Mouse (Mus musculus): Measurements from ENCODE around the gene Ptprg. TPM values are rescaled to one million over a fixed set of nuclear protein-coding genes. Genes with fewer than 3 reads are reported as not detected.

The Ptprg gene
- polyA plus RNA-seq, 1 experiment from 2014 or later, result 37.0 TPM

- H3K4me3 ChIP-seq, result no peak overlapping the region
- no peaks in the 10 kb centered on the region; the same call in 1 of the 2 replicates for H3K36me3 ChIP-seq (replicated peaks)
- 83% methylated on average over 13 of the region's 13 CpGs for WGBS
- no peak for DNase-seq (ENCODE audit: extremely low spot score, low spot score)
- H3K27ac ChIP-seq, result no peak overlapping the region
- H3K9me3 ChIP-seq, result no peaks in the 10 kb centered on the region
- no peaks in the 10 kb centered on the region for H3K27me3 ChIP-seq (ENCODE audit: poor library complexity, severe bottlenecking)
- H3K4me1 ChIP-seq, result peaks cover 35% of the 10 kb centered on the region
These were observed 646.9 kb downstream of the Ptprg start for GRCm38 (mm10) chr14:12199956-12200950.

- Histone ChIP-seq H3K27ac (no peak overlapping the region), H3K4me1 (peaks cover 35% of the 10 kb centered on the region), H3K9me3 (no peaks in the 10 kb centered on the region), H3K4me3 (no peak overlapping the region), H3K36me3 (replicated peaks) (peaks cover 1% of the 10 kb centered on the region; the same call in 1 of the 2 replicates), H3K27me3 (ENCODE audit: poor library complexity, severe bottlenecking) (no peaks in the 10 kb centered on the region)
- 75% methylated on average over 10 of the region's 10 CpGs for WGBS
- DNase-seq (ENCODE audit: extremely low spot score, low spot score), result no peak
These were observed 648.9 kb downstream of the Ptprg start for GRCm38 (mm10) chr14:12202214-12202613.

DNA sequence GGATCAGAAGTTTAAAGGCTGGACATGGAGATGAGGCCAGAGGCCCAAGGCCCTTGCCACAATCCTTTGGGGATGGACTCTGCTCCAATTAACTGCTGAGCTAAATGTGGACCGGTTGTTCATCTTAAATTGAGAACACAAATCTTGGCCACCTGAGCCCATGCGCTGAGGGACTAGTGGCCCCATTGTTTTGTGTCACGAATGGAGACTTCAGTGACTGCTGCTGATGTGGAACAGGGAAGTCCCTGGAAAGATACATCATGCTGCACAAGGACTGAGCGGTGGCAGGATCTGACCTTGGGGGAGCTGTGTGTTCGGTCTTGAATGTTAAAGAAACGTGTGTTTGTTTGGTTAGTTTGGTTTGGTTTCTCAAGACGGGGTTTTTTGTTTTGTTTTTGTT, 649.7 kb downstream of the Ptprg start:
- Histone ChIP-seq H3K9me3 (no peaks in the 10 kb centered on the region), H3K27me3 (ENCODE audit: poor library complexity, severe bottlenecking) (no peaks in the 10 kb centered on the region), H3K4me1 (peaks cover 35% of the 10 kb centered on the region), H3K27ac (no peak overlapping the region), H3K36me3 (replicated peaks) (peaks cover 10% of the 10 kb centered on the region), H3K4me3 (no peak overlapping the region)
- WGBS, result 90% methylated on average over 7 of the region's 7 CpGs
- DNase-seq (ENCODE audit: extremely low spot score, low spot score), result no peak

GRCm38 (mm10) chr14:12206138-12206537, 652.8 kb downstream of the Ptprg start:
- Histone ChIP-seq H3K27ac (no peak overlapping the region), H3K27me3 (ENCODE audit: poor library complexity, severe bottlenecking) (no peaks in the 10 kb centered on the region), H3K9me3 (no peaks in the 10 kb centered on the region; the same call in 1 of the 2 replicates), H3K4me1 (peaks cover 25% of the 10 kb centered on the region), H3K36me3 (replicated peaks) (peaks cover 26% of the 10 kb centered on the region), H3K4me3 (no peak overlapping the region)
- WGBS, result 81% methylated on average over 2 of the region's 2 CpGs
- DNase-seq (ENCODE audit: extremely low spot score, low spot score), result no peak

DNA sequence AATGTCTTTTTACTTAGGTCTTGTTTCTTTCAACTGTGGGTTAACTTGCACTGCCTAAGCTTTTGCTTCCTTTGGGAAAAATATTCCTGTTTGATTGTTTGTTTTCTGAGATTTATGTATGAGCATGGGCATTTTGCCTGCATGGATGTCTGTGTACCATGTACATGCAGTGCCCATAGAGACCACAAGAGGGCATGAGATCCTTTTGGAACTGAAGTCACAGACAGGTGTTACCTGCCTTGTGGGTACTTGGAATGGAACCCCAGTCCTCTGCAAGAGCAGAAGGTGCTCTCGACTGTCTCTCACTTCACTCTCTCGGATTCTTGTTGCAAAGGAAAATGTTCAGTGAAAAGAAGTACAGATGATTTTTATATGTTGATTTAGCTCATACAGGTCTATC, 655.2 kb downstream of the Ptprg start:
- Histone ChIP-seq H3K27me3 (ENCODE audit: poor library complexity, severe bottlenecking) (no peaks in the 10 kb centered on the region), H3K9me3 (no peaks in the 10 kb centered on the region; the same call in 1 of the 2 replicates), H3K4me3 (no peak overlapping the region), H3K4me1 (peaks cover 4% of the 10 kb centered on the region; the same call in 1 of the 2 replicates), H3K36me3 (replicated peaks) (peaks cover 43% of the 10 kb centered on the region), H3K27ac (no peak overlapping the region)
- WGBS, result 84% methylated on average over 2 of the region's 2 CpGs
- no peak for DNase-seq (ENCODE audit: extremely low spot score, low spot score)

DNA sequence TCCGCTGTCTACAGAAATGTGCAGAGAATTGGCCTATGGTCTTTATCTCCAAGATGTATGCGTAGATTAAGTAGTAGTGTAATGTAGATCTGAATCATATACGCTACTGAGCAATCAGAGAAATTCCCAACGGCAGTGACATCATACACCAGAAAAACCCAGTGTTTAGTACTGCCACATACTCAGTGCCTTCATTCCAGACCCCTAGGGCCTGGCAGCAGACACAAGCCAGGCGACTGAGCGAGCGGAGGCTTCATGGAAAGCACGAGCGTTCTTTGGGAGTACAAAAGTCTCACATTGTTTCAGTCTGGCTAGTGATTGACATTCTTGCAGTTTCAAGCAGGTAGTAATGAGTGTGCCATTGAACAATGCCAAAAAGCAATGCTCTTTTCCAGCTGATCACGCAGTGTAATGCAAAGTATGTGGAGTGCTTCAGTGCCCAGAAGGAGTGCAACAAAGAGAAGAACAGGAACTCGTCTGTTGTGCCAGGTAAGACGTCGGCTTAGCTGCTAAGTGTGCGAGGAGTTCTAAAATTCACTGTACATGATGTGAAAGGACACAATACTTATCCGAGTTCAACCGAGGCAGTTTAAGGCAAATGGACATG, 665.3 kb downstream of the Ptprg start:
- DNase-seq (ENCODE audit: extremely low spot score, low spot score), result no peak
- H3K9me3 ChIP-seq, result no peaks in the 10 kb centered on the region
- no peaks in the 10 kb centered on the region for H3K27me3 ChIP-seq (ENCODE audit: poor library complexity, severe bottlenecking)
- H3K36me3 ChIP-seq (replicated peaks), result peaks cover 38% of the 10 kb centered on the region
- H3K4me1 ChIP-seq, result peaks cover 20% of the 10 kb centered on the region
- 89% methylated on average over 16 of the region's 16 CpGs for WGBS
- H3K27ac ChIP-seq, result no peak overlapping the region
- no peak overlapping the region for H3K4me3 ChIP-seq

DNA sequence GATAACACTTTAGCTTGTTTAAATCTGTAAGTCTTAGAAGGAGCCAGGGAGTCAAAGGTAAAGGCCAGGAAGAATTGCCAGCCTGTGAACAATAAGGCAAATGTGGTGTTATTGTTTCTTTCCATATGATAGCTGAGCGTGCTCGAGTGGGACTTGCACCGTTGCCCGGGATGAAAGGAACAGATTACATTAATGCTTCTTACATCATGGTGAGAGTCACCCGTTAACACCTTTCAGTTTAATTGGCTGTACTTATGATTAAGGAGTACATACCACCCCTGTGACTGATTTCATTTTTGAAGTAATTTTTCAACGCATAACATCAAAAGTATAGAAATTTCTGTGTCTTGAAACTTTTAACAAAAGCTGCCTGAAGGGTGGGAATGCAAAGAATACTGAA, 666.5 kb downstream of the Ptprg start:
- Histone ChIP-seq H3K4me3 (no peak overlapping the region), H3K4me1 (peaks cover 20% of the 10 kb centered on the region), H3K27ac (no peak overlapping the region), H3K36me3 (replicated peaks) (peaks cover 37% of the 10 kb centered on the region), H3K9me3 (no peaks in the 10 kb centered on the region), H3K27me3 (ENCODE audit: poor library complexity, severe bottlenecking) (no peaks in the 10 kb centered on the region)
- DNase-seq (ENCODE audit: extremely low spot score, low spot score), result no peak
- WGBS, result 47% methylated on average over 6 of the region's 6 CpGs

DNA sequence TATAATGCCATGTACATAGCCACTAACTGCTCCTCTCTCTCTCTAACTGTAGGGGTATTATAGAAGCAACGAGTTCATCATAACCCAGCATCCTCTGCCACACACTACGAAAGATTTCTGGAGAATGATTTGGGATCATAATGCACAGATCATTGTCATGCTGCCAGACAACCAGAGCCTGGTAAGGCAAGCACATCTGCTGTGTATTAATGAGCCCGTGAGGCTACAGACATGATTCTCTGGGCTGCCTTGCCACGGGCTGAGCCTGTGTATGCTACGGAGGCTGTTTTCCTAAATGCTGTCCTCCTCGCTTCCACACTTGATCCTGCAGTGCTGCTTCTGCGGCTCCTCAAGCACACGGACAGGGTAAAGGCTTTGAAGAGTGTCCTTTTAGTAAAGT, 667.2 kb downstream of the Ptprg start:
- 78% methylated on average over 8 of the region's 8 CpGs for WGBS
- Histone ChIP-seq H3K9me3 (no peaks in the 10 kb centered on the region), H3K27ac (no peak overlapping the region), H3K4me3 (no peak overlapping the region), H3K36me3 (replicated peaks) (peaks cover 38% of the 10 kb centered on the region), H3K4me1 (peaks cover 20% of the 10 kb centered on the region), H3K27me3 (ENCODE audit: poor library complexity, severe bottlenecking) (no peaks in the 10 kb centered on the region)
- no peak for DNase-seq (ENCODE audit: extremely low spot score, low spot score)

DNA sequence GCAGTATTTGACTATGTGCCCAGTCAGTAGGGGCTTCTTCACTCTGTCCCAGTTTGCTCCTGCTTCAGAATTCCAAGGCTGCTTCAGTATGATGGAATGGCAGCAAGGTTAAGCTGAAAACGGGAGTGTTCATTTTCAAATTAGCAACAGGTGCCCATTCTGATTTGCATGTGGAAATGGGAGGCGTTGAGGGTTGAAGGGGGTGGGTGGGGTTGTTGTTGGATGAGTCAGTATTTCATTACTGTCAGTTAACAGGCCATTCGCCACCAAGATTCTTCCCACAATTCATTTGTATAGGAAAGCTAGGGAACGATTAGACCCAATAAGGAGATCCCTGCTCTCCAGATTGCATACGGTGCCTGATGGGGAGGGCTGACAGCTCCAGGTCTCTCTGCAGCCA, 668.2 kb downstream of the Ptprg start:
- Histone ChIP-seq H3K36me3 (replicated peaks) (peaks cover 39% of the 10 kb centered on the region), H3K4me3 (no peak overlapping the region), H3K27ac (no peak overlapping the region), H3K9me3 (no peaks in the 10 kb centered on the region), H3K27me3 (ENCODE audit: poor library complexity, severe bottlenecking) (no peaks in the 10 kb centered on the region), H3K4me1 (peaks cover 20% of the 10 kb centered on the region)
- WGBS, result 84% methylated on average over 5 of the region's 5 CpGs
- no peak for DNase-seq (ENCODE audit: extremely low spot score, low spot score)

DNA sequence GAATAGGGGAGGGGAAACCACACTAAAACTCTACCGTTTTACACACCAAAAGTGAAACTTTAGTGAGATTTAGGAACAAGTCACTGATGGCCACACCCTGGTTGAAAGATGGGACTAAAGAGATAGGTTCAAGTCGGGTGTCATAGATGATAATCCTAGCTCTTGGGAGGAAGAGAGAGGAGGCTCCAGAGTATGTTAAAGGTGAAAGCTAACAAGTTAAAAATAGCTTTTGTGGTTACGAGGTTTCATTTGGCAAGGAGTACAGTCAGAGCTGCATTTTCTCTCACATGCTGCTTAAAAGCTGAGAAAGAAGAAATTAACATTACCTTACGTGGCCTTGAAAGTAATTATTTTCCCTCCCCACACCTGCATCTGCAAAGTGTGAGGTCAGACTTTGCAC, 690.4 kb downstream of the Ptprg start:
- H3K4me1 ChIP-seq, result peaks cover 4% of the 10 kb centered on the region; the same call in 1 of the 2 replicates
- no peaks in the 10 kb centered on the region for H3K9me3 ChIP-seq
- H3K27me3 ChIP-seq (ENCODE audit: poor library complexity, severe bottlenecking), result no peaks in the 10 kb centered on the region
- peaks cover 8% of the 10 kb centered on the region for H3K36me3 ChIP-seq (replicated peaks)
- DNase-seq (ENCODE audit: extremely low spot score, low spot score), result no peak
- WGBS, result 86% methylated on average over 4 of the region's 4 CpGs
- no peak overlapping the region for H3K27ac ChIP-seq
- H3K4me3 ChIP-seq, result no peak overlapping the region

DNA sequence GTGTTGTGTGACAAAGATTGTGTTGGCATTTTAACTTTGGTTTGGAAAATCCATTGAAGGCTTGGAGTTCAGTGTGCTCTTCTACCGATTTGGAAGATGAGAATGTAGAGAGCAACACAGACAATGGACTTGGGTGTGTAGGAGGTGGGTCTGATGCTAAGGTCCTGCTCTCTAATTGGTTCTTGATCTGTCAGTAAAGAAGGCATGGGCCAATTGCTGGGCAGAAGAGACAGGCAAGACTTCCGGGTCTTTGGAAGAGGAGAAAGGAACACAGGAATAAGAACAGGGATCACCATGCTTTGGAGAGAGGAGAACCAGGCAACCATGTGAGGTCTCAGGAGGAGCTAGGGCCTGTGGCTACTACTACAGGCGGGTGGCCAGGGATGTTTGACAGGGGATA, 722.7 kb downstream of the Ptprg start:
- no peak for DNase-seq (ENCODE audit: extremely low spot score, low spot score)
- H3K4me3 ChIP-seq, result no peak overlapping the region
- H3K27ac ChIP-seq, result no peak overlapping the region
- WGBS, result 75% methylated on average over 3 of the region's 3 CpGs
- no peaks in the 10 kb centered on the region for H3K36me3 ChIP-seq (replicated peaks)
- no peaks in the 10 kb centered on the region for H3K4me1 ChIP-seq
- H3K27me3 ChIP-seq (ENCODE audit: poor library complexity, severe bottlenecking), result 0 out of 2 replicates have a peak, but pooled peaks cover 7% of the 10 kb centered on the region
- H3K9me3 ChIP-seq, result no peaks in the 10 kb centered on the region

DNA sequence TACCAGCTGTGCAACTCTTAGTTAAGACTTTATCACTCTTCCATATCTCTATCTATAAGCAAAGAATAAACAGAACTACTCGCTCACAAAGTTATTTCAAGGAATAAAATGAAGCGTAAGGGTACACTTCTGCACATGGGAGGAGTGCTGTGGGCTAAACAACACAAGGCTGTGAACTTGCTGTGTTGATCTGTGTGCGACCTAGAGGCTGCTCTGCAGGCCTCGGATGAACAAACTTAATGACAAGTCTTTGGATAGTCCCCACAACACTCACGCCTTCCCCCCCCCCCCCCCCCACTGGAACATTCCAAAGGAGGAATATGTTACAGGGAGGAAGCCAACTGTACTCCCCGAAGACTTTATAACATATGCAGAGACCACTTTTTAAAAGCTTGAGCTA, 730.3 kb downstream of the Ptprg start, which contains the start of gene Gm49355:
TSS of gene Gm49355 (plus strand) at position 336 of the 400 bp plus-strand sequence.
- Histone ChIP-seq H3K27ac (peak within 1 kb of the TSS; percentile 96), H3K9me3 (no peaks in the 10 kb centered on the region), H3K36me3 (replicated peaks) (no peaks in the 10 kb centered on the region), H3K4me3 (peak within 1 kb of the TSS; percentile 76), H3K4me1 (peaks cover 14% of the 10 kb centered on the region; the same call in 1 of the 2 replicates), H3K27me3 (ENCODE audit: poor library complexity, severe bottlenecking) (0 out of 2 replicates have a peak, but pooled peaks cover 4% of the 10 kb centered on the region)
- WGBS, result 72% methylated on average over 6 of the region's 6 CpGs
- no peak for DNase-seq (ENCODE audit: extremely low spot score, low spot score)

Data from forebrain, embryonic 10.5 days (tissue).